Mouse (Mus musculus) CH12.LX (cell line): ENCODE measurements around the gene Pex19.

Experiments used
- NELFE ChIP-seq: IDR thresholded peaks from 2 replicates; pipeline ENCODE4 v1.6.1; 2011; ENCODE audit warnings: low read depth, low read length, improper control_type of control experiment
- POLR2A ChIP-seq: IDR thresholded peaks from 2 replicates; pipeline ENCODE4 v1.6.1; 2011; ENCODE audit warnings: low read depth, mild to moderate bottlenecking, improper control_type of control experiment, low read length
- POLR2AphosphoS2 ChIP-seq: IDR thresholded peaks from 2 replicates; pipeline ENCODE4 v1.6.1; 2011; ENCODE audit warnings: low read depth, low read length, improper control_type of control experiment

- no peak for TF ChIP-seq POLR2A
- TF ChIP-seq POLR2AphosphoS2 = no peak
- no peak for TF ChIP-seq NELFE
These were observed 3.9 kb upstream of the Pex19 start for GRCm38 (mm10) chr1:172122671-172123070.
